Mouse (Mus musculus) urinary bladder, postnatal 36 days (tissue): ENCODE measurements around the gene Syngr2.
A peak's percentile ranks its signal among the peaks of the same experiment; 100 is the strongest.
"Not testable (repeated sequence)": the region's sequence is repeated elsewhere in the genome, so short reads cannot be mapped to it uniquely, and the experiment has no call there.

Experiments
- DNase-seq, 2 experiments: peaks; one replicate each; pipeline ENCODE4 v3.0.0; 2022; ENCODE audit warnings: low spot score in 2 of 2, mixed read lengths in 1 of 2

The Syngr2 gene

GRCm38 (mm10) chr11:117832086-117832969, 22.9 kb downstream of the Syngr2 start:
- DNase-seq, result peak; percentile 39 to 74

GRCm38 (mm10) chr11:117833509-117833908, 24.0 kb downstream of the Syngr2 start:
- not testable (repeated sequence) for DNase-seq

GRCm38 (mm10) chr11:117834086-117834485, 24.6 kb downstream of the Syngr2 start:
- no peak for DNase-seq

- no peak for DNase-seq
Measured at GRCm38 (mm10) chr11:117836306-117836705, 26.8 kb downstream of the Syngr2 start.

GRCm38 (mm10) chr11:117838572-117838971, 29.1 kb downstream of the Syngr2 start:
- no peak for DNase-seq

GRCm38 (mm10) chr11:117839021-117839420, 29.6 kb downstream of the Syngr2 start:
- no peak for DNase-seq

GRCm38 (mm10) chr11:117840910-117841309, 31.4 kb downstream of the Syngr2 start:
- DNase-seq, result no peak

GRCm38 (mm10) chr11:117843434-117843833, 34.0 kb downstream of the Syngr2 start:
- DNase-seq, result no peak

GRCm38 (mm10) chr11:117844997-117845396, 35.5 kb downstream of the Syngr2 start:
- no peak for DNase-seq

- DNase-seq, result no peak
Measured at GRCm38 (mm10) chr11:117845651-117846050, 36.2 kb downstream of the Syngr2 start.

- DNase-seq, result no peak
Measured at GRCm38 (mm10) chr11:117846640-117847039, 37.2 kb downstream of the Syngr2 start.

GRCm38 (mm10) chr11:117847593-117848215, 38.2 kb downstream of the Syngr2 start:
- no peak for DNase-seq

GRCm38 (mm10) chr11:117848271-117848984, 39.0 kb downstream of the Syngr2 start:
- peak in 1 of 2 experiments; percentile 26 for DNase-seq

GRCm38 (mm10) chr11:117848985-117849671, 39.7 kb downstream of the Syngr2 start, which contains the start of gene Birc5:
Birc5 (plus strand) TSS chr11:117849251.
- peak; percentile 92 to 95 for DNase-seq

GRCm38 (mm10) chr11:117852875-117853274, 43.4 kb downstream of the Syngr2 start:
- DNase-seq, result no peak

GRCm38 (mm10) chr11:117854241-117854640, 44.8 kb downstream of the Syngr2 start:
- DNase-seq, result no peak

- DNase-seq, result no peak
Measured at GRCm38 (mm10) chr11:117855360-117855759, 45.9 kb downstream of the Syngr2 start.

GRCm38 (mm10) chr11:117855975-117856374, 46.5 kb downstream of the Syngr2 start:
- DNase-seq, result no peak

- DNase-seq, result no peak
Measured at GRCm38 (mm10) chr11:117857462-117857861, 48.0 kb downstream of the Syngr2 start.

- DNase-seq, result no peak
Measured at GRCm38 (mm10) chr11:117858392-117858791, 48.9 kb downstream of the Syngr2 start.

- DNase-seq, result no peak
Measured at GRCm38 (mm10) chr11:117860601-117861000, 51.1 kb downstream of the Syngr2 start, which contains the start of gene Tmem235. Tmem235 (plus strand) TSS chr11:117860752.
